Mouse (Mus musculus): Measurements from ENCODE around the gene 4930556J24Rik. TPM values are rescaled to one million over a fixed set of nuclear protein-coding genes. Genes with fewer than 3 reads are reported as not detected.

4930556J24Rik gene
- polyA plus RNA-seq, 1 experiment from 2014 or later = not detected

- Histone ChIP-seq H3K27me3 (ENCODE audit: insufficient read depth, low read length) (peaks cover 7% of the 10 kb centered on the region), H3K9ac (replicated peaks) (no peak overlapping the region), H3K9me3 (ENCODE audit: low read length) (no peaks in the 10 kb centered on the region), H3K4me2 (ENCODE audit: low read depth, low read length) (no peak overlapping the region), H3K4me3 (ENCODE audit: low read depth, low read length) (no peak overlapping the region), H3K36me3 (replicated peaks; ENCODE audit: insufficient read depth, low read length) (no peaks in the 10 kb centered on the region), H3K4me1 (ENCODE audit: insufficient read depth) (peaks cover 1% of the 10 kb centered on the region; the same call in 1 of the 2 replicates), H3K27ac (ENCODE audit: low read depth) (no peak overlapping the region)
- TF ChIP-seq CTCF (IDR thresholded peaks at IDR 0.05; ENCODE audit: low read depth) (no peak), EP300 (IDR thresholded peaks at IDR 0.05; ENCODE audit: low read depth) (no peak)
- 72% methylated on average over 6 of the region's 6 CpGs for WGBS (ENCODE audit: insufficient replicate concordance)
- ATAC-seq (no peak), DNase-seq (no peak)
Observed at GRCm38 (mm10) chr11:3993132-3993531, 16.6 kb upstream of the 4930556J24Rik start.

DNA sequence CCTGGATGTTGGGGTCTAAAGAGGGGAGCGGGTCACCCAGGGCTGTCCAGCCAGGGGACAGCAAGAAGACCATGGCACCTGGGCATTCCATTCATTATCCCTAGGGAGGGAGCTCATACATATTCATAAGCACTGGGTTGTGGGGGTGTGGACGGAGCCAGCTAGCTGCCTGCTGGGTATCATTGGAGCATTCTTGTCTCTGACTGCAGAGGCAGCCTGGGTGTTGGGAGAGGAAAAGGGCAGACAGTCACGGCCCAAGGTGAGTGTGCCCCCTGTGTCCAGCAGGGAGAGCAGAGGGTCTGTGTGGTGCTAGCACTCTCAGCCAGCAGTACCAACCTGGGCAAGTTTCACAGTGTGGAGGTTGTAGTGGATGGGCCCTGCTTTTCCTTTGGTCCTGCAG, 13.2 kb upstream of the 4930556J24Rik start:
- 68% methylated on average over 3 of the region's 3 CpGs for WGBS (ENCODE audit: insufficient replicate concordance)
- Histone ChIP-seq H3K36me3 (replicated peaks; ENCODE audit: insufficient read depth, low read length) (no peaks in the 10 kb centered on the region), H3K27ac (ENCODE audit: low read depth) (no peak overlapping the region), H3K4me3 (ENCODE audit: low read depth, low read length) (no peak overlapping the region), H3K4me2 (ENCODE audit: low read depth, low read length) (no peak overlapping the region), H3K9me3 (ENCODE audit: low read length) (no peaks in the 10 kb centered on the region), H3K4me1 (ENCODE audit: insufficient read depth) (peaks cover 3% of the 10 kb centered on the region; the same call in 1 of the 2 replicates), H3K27me3 (ENCODE audit: insufficient read depth, low read length) (no peaks in the 10 kb centered on the region; the same call in 1 of the 2 replicates), H3K9ac (replicated peaks) (no peak overlapping the region)
- DNase-seq = no peak
- no peak for TF ChIP-seq CTCF (IDR thresholded peaks at IDR 0.05; ENCODE audit: low read depth)
- no peak for TF ChIP-seq EP300 (IDR thresholded peaks at IDR 0.05; ENCODE audit: low read depth)
- no peak for ATAC-seq

DNA sequence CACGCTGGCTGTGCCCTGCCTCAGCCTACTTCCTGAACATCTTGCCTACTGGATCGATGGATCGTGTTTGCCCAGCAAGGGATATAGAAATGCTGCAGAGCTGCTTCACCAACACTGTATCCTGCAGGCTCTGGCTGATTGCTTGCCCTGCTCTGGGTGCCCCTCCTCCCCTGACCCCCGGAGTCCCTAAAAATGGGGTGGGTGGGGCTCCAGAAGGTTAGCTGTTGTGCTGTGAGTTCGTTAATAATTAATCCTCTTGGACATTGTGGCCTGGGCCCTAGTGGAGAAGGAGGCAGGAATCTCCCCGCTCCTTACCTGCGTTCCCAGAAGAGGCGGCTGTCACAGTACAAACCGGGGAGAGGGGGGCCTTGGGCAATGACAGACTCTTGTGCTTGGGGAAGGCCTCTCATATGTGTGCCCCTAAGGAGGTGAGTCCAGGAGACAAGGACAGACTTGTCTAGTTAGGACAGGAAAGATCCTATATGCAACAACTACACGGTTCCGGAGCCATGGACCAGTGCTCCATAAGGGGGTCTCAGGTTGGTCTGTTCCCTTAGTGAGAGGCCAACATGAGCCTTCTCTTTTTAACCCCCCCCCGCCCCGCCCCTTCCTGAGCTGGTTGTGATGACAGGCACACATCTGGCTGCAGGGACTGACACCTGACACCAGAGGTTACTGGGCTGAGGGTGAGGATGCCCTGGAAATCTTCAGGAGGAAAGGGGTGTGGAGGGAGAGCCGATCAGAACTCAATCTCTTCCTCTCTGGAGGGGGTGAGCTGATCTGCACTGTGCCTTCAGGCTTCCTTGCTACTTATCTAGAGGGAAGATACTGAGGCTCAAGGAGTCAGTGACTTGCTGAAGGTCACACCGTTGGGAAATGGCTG, 7.5 kb upstream of the 4930556J24Rik start:
- DNase-seq (peak; percentile 42), ATAC-seq (peak; percentile 79)
- H3K27ac ChIP-seq (ENCODE audit: low read depth) = peak overlapping the region; percentile 80
- H3K4me3 ChIP-seq (ENCODE audit: low read depth, low read length) = peak overlapping the region; percentile 42
- peaks cover 10% of the 10 kb centered on the region for H3K36me3 ChIP-seq (replicated peaks; ENCODE audit: insufficient read depth, low read length)
- peaks cover 12% of the 10 kb centered on the region; the same call in 1 of the 2 replicates for H3K4me1 ChIP-seq (ENCODE audit: insufficient read depth)
- peaks cover 10% of the 10 kb centered on the region for H3K27me3 ChIP-seq (ENCODE audit: insufficient read depth, low read length)
- peak overlapping the region; percentile 59 for H3K4me2 ChIP-seq (ENCODE audit: low read depth, low read length)
- 10% methylated on average over 15 of the region's 15 CpGs for WGBS (ENCODE audit: insufficient replicate concordance)
- peak overlapping the region; percentile 51 for H3K9ac ChIP-seq (replicated peaks)
- TF ChIP-seq EP300 (IDR thresholded peaks at IDR 0.05; ENCODE audit: low read depth) (no peak), CTCF (IDR thresholded peaks at IDR 0.05; ENCODE audit: low read depth) (no peak)
- no peaks in the 10 kb centered on the region for H3K9me3 ChIP-seq (ENCODE audit: low read length)

DNA sequence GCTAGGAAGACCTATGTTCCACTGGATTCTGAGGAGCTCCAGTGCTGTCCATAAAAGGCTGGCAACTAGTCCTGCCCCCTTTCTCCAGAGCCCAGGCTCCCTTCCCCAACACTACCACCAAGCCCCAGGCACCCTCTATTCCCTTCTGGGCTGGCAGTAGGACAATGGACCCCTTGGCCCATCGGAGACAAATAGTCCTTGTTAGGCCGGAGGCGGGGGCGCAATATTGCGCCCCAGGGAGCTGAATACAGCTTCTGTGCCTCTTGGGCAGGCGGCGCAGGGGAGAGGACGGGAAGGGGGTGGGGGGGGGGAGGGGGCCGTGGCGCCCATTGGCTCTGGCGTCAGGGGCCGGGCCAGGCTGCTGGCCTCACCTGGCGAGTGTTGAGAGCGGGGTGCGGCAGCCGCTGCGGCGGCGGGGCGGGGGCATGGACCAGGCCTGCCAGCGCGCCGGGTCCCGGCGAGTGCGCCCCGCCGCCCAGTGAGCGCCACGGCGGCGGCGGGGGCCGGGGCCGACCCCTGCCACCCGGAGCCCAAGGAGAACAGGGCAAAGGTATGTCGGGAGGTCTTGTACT, 6.8 kb upstream of the 4930556J24Rik start, which contains the start of gene Gal3st1:
TSS of gene Gal3st1 (plus strand) at position 346 of the 572 bp plus-strand sequence.
- peak within 1 kb of the TSS; percentile 59 for H3K4me2 ChIP-seq (ENCODE audit: low read depth, low read length)
- peak within 1 kb of the TSS; percentile 42 for H3K4me3 ChIP-seq (ENCODE audit: low read depth, low read length)
- peaks cover 16% of the 10 kb centered on the region for H3K36me3 ChIP-seq (replicated peaks; ENCODE audit: insufficient read depth, low read length)
- no peak for TF ChIP-seq EP300 (IDR thresholded peaks at IDR 0.05; ENCODE audit: low read depth)
- no peak for TF ChIP-seq CTCF (IDR thresholded peaks at IDR 0.05; ENCODE audit: low read depth)
- peak within 1 kb of the TSS; percentile 80 for H3K27ac ChIP-seq (ENCODE audit: low read depth)
- no peaks in the 10 kb centered on the region for H3K9me3 ChIP-seq (ENCODE audit: low read length)
- H3K9ac ChIP-seq (replicated peaks) = peak within 1 kb of the TSS; percentile 51
- ATAC-seq (peak; percentile 83), DNase-seq (peak; percentile 64)
- 3% methylated on average over 34 of the region's 37 CpGs for WGBS (ENCODE audit: insufficient replicate concordance)
- H3K4me1 ChIP-seq (ENCODE audit: insufficient read depth) = peaks cover 12% of the 10 kb centered on the region; the same call in 1 of the 2 replicates
- H3K27me3 ChIP-seq (ENCODE audit: insufficient read depth, low read length) = peaks cover 10% of the 10 kb centered on the region

DNA sequence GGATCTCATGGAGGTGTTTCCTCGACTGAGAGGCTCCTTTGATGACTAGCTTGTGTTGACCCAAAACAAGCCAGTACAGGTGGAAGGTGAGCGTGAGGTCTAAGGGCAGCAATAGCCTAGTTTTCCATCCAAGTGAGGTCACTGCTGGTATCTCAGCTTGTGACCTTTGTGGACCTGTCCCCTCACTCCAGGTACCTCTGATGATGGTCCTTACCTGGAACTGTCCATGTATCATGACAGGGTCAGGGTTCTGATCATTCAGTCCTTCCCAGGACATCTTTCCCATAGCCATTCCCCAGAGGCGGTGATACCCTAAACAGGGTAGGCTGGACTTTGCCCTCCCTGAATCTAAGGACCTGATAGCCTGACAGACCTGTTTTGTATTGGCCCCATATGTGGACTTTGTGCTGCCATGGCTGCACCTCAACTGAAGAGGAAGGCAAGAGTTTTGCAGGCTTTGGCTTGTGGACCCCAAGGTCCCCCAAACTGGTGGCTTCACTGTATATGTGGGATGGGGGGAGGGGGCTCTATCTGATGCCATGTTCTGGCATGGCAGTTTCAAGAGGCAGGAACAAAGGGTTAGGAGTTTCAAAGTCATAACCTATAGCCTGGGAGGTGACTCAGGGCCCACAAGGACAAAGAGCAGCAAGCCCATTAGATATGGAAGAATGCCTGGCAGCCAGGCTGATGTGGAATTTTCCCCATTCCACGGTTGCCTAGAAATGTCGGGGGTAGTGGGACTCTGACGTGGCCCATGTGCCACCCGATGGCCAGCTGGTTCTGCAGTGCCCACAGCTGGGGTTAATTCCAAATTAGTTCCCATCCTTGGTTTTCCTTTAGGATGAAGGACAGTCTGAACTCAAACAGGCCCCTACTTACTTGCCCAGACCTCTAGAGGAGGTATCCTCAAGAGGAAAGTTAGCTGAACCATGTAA, 6.0 kb upstream of the 4930556J24Rik start:
- Histone ChIP-seq H3K27me3 (ENCODE audit: insufficient read depth, low read length) (peaks cover 10% of the 10 kb centered on the region), H3K4me2 (ENCODE audit: low read depth, low read length) (no peak overlapping the region; the same call in 1 of the 2 replicates), H3K9ac (replicated peaks) (no peak overlapping the region; the same call in 1 of the 2 replicates), H3K9me3 (ENCODE audit: low read length) (no peaks in the 10 kb centered on the region), H3K4me3 (ENCODE audit: low read depth, low read length) (no peak overlapping the region), H3K27ac (ENCODE audit: low read depth) (peak overlapping the region; percentile 80; the same call in 1 of the 2 replicates), H3K36me3 (replicated peaks; ENCODE audit: insufficient read depth, low read length) (peaks cover 24% of the 10 kb centered on the region), H3K4me1 (ENCODE audit: insufficient read depth) (peaks cover 12% of the 10 kb centered on the region; the same call in 1 of the 2 replicates)
- DNase-seq = no peak
- ATAC-seq = no peak
- TF ChIP-seq EP300 (IDR thresholded peaks at IDR 0.05; ENCODE audit: low read depth) (no peak), CTCF (IDR thresholded peaks at IDR 0.05; ENCODE audit: low read depth) (no peak)
- WGBS (ENCODE audit: insufficient replicate concordance) = 53% methylated on average over 7 of the region's 7 CpGs

Measured in liver, postnatal 0 days (tissue).